Mouse (Mus musculus) lung, adult 18-20 months (tissue): ENCODE measurements around the gene Nat9.
A peak's percentile ranks its signal among the peaks of the same experiment; 100 is the strongest.

Source experiments
- DNase-seq, 2 experiments: peaks; one replicate each; pipeline ENCODE4 v3.0.0; 2022; ENCODE audit warnings: mixed read lengths in 2 of 2

Gene Nat9

DNA sequence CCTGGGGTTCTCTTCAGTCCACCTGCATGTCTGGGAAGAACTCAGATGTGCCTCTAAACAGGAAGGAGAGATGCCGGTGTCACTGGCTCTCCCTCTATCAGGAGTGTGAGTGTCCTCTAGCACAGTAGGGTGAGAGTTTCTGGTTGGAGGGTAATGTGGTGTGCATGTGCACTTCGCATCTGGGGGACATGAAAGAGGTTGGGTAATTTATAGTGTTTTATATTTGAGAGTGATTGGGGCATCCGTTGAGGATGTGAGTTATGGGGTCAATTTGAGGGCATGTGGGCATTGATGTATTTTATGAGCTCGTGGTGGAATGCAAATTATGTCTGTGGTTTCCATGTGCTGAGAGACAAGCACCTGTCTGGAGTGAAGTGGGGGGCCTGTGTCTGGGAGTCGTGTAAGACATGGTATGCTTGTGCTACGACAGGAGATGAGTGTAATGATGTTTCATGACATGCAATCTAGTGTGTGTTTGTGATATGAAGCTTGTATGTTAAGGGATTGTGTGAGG, 36.9 kb downstream of the Nat9 start:
- DNase-seq, result no peak

DNA sequence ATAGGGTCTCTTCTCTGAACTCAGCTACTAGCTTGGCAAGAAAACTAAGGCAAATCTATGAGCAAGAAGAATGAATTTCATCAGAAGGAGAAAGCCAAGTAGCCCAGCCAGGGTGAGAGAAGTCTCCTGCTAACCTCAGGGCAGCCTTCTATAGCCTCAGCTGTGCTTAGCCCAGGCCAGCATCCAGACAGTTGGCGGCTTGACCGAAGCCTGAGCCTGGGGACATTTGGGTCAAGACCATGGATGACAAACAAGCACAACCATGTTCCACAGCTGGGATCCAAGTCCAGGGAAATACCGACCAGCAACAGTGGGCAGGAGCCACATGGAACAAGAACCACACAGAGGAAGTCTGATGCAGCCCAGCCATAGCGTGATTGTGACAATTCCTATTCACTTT, 39.8 kb downstream of the Nat9 start:
- DNase-seq, result no peak

- DNase-seq, result no peak
These were observed 45.7 kb downstream of the Nat9 start for GRCm38 (mm10) chr11:115141970-115142369.

DNA sequence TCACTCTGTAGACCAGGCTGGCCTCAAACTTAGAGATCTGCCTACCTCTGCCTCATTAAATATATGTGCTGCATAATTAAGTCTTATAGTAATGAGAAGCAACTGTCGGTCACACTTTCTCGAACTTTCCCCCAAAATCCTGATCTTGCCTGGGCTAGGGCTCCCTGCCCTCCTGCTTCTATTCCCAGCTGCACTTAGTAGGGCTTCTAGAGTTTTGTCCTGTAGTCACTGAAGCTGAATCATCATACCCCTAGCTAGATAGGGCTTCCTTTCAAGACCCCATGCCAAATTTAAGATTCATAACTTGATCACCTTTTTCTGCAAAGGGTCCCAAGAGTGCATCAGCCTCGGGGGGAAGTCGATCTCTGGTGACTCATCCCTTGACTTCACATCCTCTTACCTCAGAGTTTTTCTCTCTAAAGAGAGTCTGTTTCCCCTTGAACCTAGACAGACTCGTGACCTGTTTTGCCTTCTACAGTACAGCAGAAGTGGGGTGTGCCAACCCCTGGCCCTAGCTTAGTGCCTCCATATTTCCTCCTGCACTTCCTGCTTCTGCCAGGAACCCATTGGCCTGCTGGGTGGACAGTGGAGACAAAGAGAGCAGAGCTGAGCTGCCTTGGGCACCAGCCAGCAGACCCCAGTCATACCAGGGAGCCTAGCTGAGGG, 48.9 kb downstream of the Nat9 start:
- DNase-seq, result no peak

GRCm38 (mm10) chr11:115133800-115134199, 53.9 kb downstream of the Nat9 start, which contains the start of gene Cd300lf:
TSS of gene Cd300lf (minus strand) at chr11:115133992.
- DNase-seq, result peak; percentile 34 to 47
